Mouse (Mus musculus) small intestine, adult 2 months (tissue): ENCODE measurements around the gene Ccm2l.

Source experiments
- CTCF ChIP-seq: fragments of 200-500 bp; IDR thresholded peaks from 2 replicates; pipeline ENCODE4 v1.5.1; 2012; ENCODE audit warnings: low read depth, mild to moderate bottlenecking, control low read depth, inconsistent platforms, low read length, moderate library complexity, mixed read lengths; ENCODE audit not compliant: insufficient replicate concordance, insufficient read length; ENCODE audit errors: extremely low read depth
- POLR2A ChIP-seq: fragments of 200-500 bp; IDR thresholded peaks from 2 replicates; pipeline ENCODE4 v1.6.1; 2012; ENCODE audit warnings: low read depth, mild to moderate bottlenecking, control low read depth, inconsistent platforms, low read length, moderate library complexity

DNA sequence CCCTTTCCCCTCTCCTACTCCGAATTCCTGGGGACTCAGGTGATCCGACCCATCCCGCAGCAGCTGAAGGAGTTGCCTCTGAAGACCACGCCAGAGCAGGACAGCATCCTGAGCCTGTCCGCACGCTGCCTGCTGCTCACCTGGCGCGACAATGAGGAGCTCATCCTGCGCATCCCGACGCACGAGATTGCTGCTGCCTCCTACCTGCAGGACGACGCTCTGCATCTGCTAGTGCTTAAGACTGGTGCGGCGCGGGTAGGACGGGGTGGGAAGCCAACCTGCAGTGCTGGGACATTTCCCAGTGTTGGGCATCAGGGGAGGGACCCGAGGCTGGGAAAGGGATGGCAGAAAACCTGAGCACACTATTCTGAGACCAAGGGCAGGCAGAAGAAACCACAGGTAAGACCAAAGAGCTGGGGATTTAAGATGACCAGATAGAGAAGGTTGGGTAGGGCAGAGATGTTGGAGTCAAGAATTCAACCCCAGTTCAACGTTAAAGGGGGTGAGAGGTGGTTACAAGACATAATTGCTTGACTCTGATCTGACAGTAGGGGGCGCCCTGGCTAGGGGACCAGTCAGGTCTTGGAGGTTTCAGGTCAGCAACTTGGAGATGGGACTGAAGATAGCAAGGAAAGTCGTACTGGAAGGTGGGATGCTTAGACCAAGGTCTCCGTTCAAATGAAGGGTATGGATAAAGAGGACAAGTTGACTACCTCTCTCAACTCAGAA, 5.2 kb downstream of the Ccm2l start:
- TF ChIP-seq CTCF (peak; percentile 35; the same call in 1 of the 2 replicates), POLR2A (no peak)
